Mouse (Mus musculus) natural killer cell, adult 2 months (primary cell): ENCODE data around the gene Olfr554.
A peak's percentile ranks its signal among the peaks of the same experiment; 100 is the strongest.
"Not testable (repeated sequence)": the region's sequence is repeated elsewhere in the genome, so short reads cannot be mapped to it uniquely, and the experiment has no call there.

Experiments
- DNase-seq, 2 experiments: peaks; one replicate each; pipeline ENCODE4 v3.0.0; 2022; ENCODE audit warnings: low spot score in 2 of 2

The Olfr554 gene

GRCm38 (mm10) chr7:102638132-102638531 lies at the start of gene Olfr554:
Olfr554 (plus strand) TSS chr7:102638432.
- DNase-seq = no peak

GRCm38 (mm10) chr7:102591786-102592185 lies 46.4 kb upstream of the Olfr554 start, which contains the start of gene Olfr551:
Olfr551 (minus strand) TSS chr7:102591886.
- DNase-seq = no peak

GRCm38 (mm10) chr7:102597378-102598031 lies 40.7 kb upstream of the Olfr554 start, which contains the start of gene Olfr552:
Olfr552 (plus strand) TSS chr7:102597770.
- DNase-seq = no peak

- no peak for DNase-seq
These were observed 20.1 kb upstream of the Olfr554 start, which contains the start of gene Olfr553 for GRCm38 (mm10) chr7:102618118-102618517. Olfr553 (minus strand) TSS chr7:102618218.

- no peak for DNase-seq
These were observed 18.6 kb upstream of the Olfr554 start for GRCm38 (mm10) chr7:102619608-102620007.

GRCm38 (mm10) chr7:102620368-102620767 lies 17.9 kb upstream of the Olfr554 start:
- DNase-seq = not testable (repeated sequence)

- DNase-seq = peak; percentile 21 to 54
These were observed 1.6 kb upstream of the Olfr554 start for GRCm38 (mm10) chr7:102636665-102637064.

- DNase-seq = not testable (repeated sequence)
These were observed 6.7 kb downstream of the Olfr554 start for GRCm38 (mm10) chr7:102644945-102645344.

GRCm38 (mm10) chr7:102658523-102658922 lies 20.3 kb downstream of the Olfr554 start, which contains the start of gene Olfr555:
Olfr555 (plus strand) TSS chr7:102658823.
- DNase-seq = no peak

GRCm38 (mm10) chr7:102664599-102664998 lies 26.4 kb downstream of the Olfr554 start, which contains the start of gene Olfr556:
Olfr556 (plus strand) TSS chr7:102664899.
- DNase-seq = no peak

- DNase-seq = no peak
These were observed 27.1 kb downstream of the Olfr554 start for GRCm38 (mm10) chr7:102665378-102665777.

GRCm38 (mm10) chr7:102676225-102676624 lies 38.0 kb downstream of the Olfr554 start:
- DNase-seq = no peak

GRCm38 (mm10) chr7:102681916-102682315 lies 43.7 kb downstream of the Olfr554 start:
- no peak for DNase-seq

GRCm38 (mm10) chr7:102686944-102687501 lies 48.8 kb downstream of the Olfr554 start, which contains the start of gene Trim68:
Trim68 (minus strand) TSS chr7:102687327.
- DNase-seq = peak; percentile 76 to 85
